In genomic region chr5:146963937-146964278, GRCm38 (mm10) we compare ENCODE assay signal across 8 mouse cellular contexts. TPM values are rescaled to one million over a fixed set of nuclear protein-coding genes. Genes with fewer than 3 reads are reported as not detected.
DNase-seq lines count a peak whose midpoint lies in the region; ATAC-seq and TF ChIP-seq lines count a peak whose summit lies in the region.

No protein-coding gene starts in this region.

- H3K27ac ChIP-seq in heart, embryonic 11.5 days (ENCODE audit: low read depth, low read length) = no peak overlapping the region
- H3K27ac ChIP-seq in hindbrain, embryonic 12.5 days = no peak overlapping the region

- H3K9ac ChIP-seq in heart, embryonic 11.5 days (ENCODE audit: low read depth, low read length) = peak overlapping the region; percentile 91
- H3K9ac ChIP-seq in hindbrain, embryonic 12.5 days = 0 out of 2 replicates have a peak overlapping the region, but pooled peaks have one; percentile 3

- H3K4me2 ChIP-seq in heart, embryonic 11.5 days = peak overlapping the region; percentile 79
- H3K4me2 ChIP-seq in hindbrain, embryonic 12.5 days (replicated peaks) = peak overlapping the region; percentile 44

- H3K4me1 ChIP-seq in heart, embryonic 11.5 days (ENCODE audit: control insufficient read depth, insufficient read depth, low read length) = peaks cover 6% of the 10 kb centered on the region
- H3K4me1 ChIP-seq in G1E (ENCODE audit: insufficient read depth, low read depth, low read length) = peaks cover 21% of the 10 kb centered on the region
- H3K4me1 ChIP-seq in hindbrain, embryonic 12.5 days = peaks cover 9% of the 10 kb centered on the region

- no peak for DNase-seq in heart, adult 9 months (ENCODE audit: low spot score in 2 of 2)
- DNase-seq in G1E (ENCODE audit: low spot score) = no peak
- DNase-seq in frontal cortex, postnatal 14 days (ENCODE audit: low spot score in 2 of 2) = no peak
- no peak for DNase-seq in urinary bladder, postnatal 36 days (ENCODE audit: low spot score in 2 of 2)
- no peak for DNase-seq in adrenal gland, adult (ENCODE audit: inconsistent age in 2 of 2, low spot score in 1 of 2)

- no peak for ATAC-seq in heart, embryonic 11.5 days (replicated peaks; ENCODE audit: insufficient number of reproducible peaks, low FRiP score, low TSS enrichment)
- ATAC-seq in G1E (ENCODE audit: extremely low read depth, insufficient number of reproducible peaks, low FRiP score, poor library complexity, severe bottlenecking) = no peak
- ATAC-seq in hindbrain, embryonic 12.5 days (ENCODE audit: low FRiP score) = peak; percentile 61; the same call in 1 of the 2 replicates
- peak; percentile 9; the same call in 1 of the 2 replicates for ATAC-seq in megakaryocyte-erythroid progenitor cell, adult 5-6 weeks (replicated peaks; ENCODE audit: low FRiP score, low TSS enrichment, poor library complexity, severe bottlenecking)

- no peaks in the 10 kb centered on the region for H3K9me3 ChIP-seq in heart, embryonic 11.5 days (replicated peaks; ENCODE audit: control insufficient read depth, low read length)
- H3K9me3 ChIP-seq in G1E (replicated peaks) = no peaks in the 10 kb centered on the region
- no peaks in the 10 kb centered on the region for H3K9me3 ChIP-seq in hindbrain, embryonic 12.5 days (replicated peaks)

- WGBS in heart, embryonic 11.5 days (ENCODE audit: insufficient replicate concordance) = 56% methylated on average over 8 of the region's 8 CpGs
- 51% methylated on average over 8 of the region's 8 CpGs for WGBS in hindbrain, embryonic 12.5 days

- TF ChIP-seq CTCF in G1E (IDR thresholded peaks at IDR 0.05; ENCODE audit: low read depth, low read length) = no peak

- peak overlapping the region; percentile 90 for H3K4me3 ChIP-seq in heart, embryonic 11.5 days (ENCODE audit: low read depth, low read length)
- H3K4me3 ChIP-seq in G1E (ENCODE audit: low read depth, low read length) = peak overlapping the region; percentile 98
- peak overlapping the region; percentile 90 for H3K4me3 ChIP-seq in hindbrain, embryonic 12.5 days

- H3K36me3 ChIP-seq in heart, embryonic 11.5 days (ENCODE audit: control insufficient read depth, insufficient read depth, low read length) = peaks cover under 1% of the 10 kb centered on the region; the same call in 1 of the 2 replicates
- H3K36me3 ChIP-seq in G1E (replicated peaks) = peaks cover 31% of the 10 kb centered on the region
- peaks cover 5% of the 10 kb centered on the region for H3K36me3 ChIP-seq in hindbrain, embryonic 12.5 days

- H3K27me3 ChIP-seq in heart, embryonic 11.5 days (ENCODE audit: control insufficient read depth, insufficient read depth, low read length) = no peaks in the 10 kb centered on the region; the same call in 1 of the 2 replicates
- H3K27me3 ChIP-seq in G1E (ENCODE audit: insufficient read depth, low read length) = peaks cover 13% of the 10 kb centered on the region
- peaks cover 4% of the 10 kb centered on the region; the same call in 1 of the 2 replicates for H3K27me3 ChIP-seq in hindbrain, embryonic 12.5 days

RNA-seq across cellular contexts. Expression of gene Mtif3, which starts 0.3 kb away (rescaled TPM):
- 20.7 and 23.0 TPM in 2 replicates for polyA plus RNA-seq in heart, embryonic 11.5 days (2014; fragmentation: Nextera tagmentation; extraction: Ambion mirVana)
- 11.5 and 14.4 TPM in 2 replicates for total RNA-seq in G1E (2014; fragmentation: Nextera tagmentation)
- 27.5 and 28.9 TPM in 2 replicates for total RNA-seq in G1E (2017)
- 4.8 and 7.6 TPM in 2 replicates for polyA plus RNA-seq in G1E (2012)
- 23.5 and 24.6 TPM in 2 replicates for polyA plus RNA-seq in hindbrain, embryonic 12.5 days (2016; fragmentation: Nextera tagmentation; extraction: Ambion mirVana)
- total RNA-seq in megakaryocyte-erythroid progenitor cell, adult 5-6 weeks (2014; fragmentation: Nextera tagmentation) = 9.4 and 17.2 TPM in 2 replicates
- total RNA-seq in megakaryocyte-erythroid progenitor cell, adult 5-6 weeks (2017) = 41.2 and 43.1 TPM in 2 replicates

RNA-seq across cellular contexts. Expression of gene Gtf3a, which starts 15.5 kb away (rescaled TPM):
- 89.2 and 98.6 TPM in 2 replicates for polyA plus RNA-seq in heart, embryonic 11.5 days (2014; fragmentation: Nextera tagmentation; extraction: Ambion mirVana)
- 172 and 200 TPM in 2 replicates for total RNA-seq in G1E (2014; fragmentation: Nextera tagmentation)
- total RNA-seq in G1E (2017) = 193 and 222 TPM in 2 replicates
- 214 and 270 TPM in 2 replicates for polyA plus RNA-seq in G1E (2012)
- polyA plus RNA-seq in hindbrain, embryonic 12.5 days (2016; fragmentation: Nextera tagmentation; extraction: Ambion mirVana) = 89.1 and 97.1 TPM in 2 replicates
- total RNA-seq in megakaryocyte-erythroid progenitor cell, adult 5-6 weeks (2014; fragmentation: Nextera tagmentation) = 70.1 and 96.8 TPM in 2 replicates
- 144 and 151 TPM in 2 replicates for total RNA-seq in megakaryocyte-erythroid progenitor cell, adult 5-6 weeks (2017)

Comparison
In these comparisons a context has a peak if more than half of its experiments do, and no peak if none do; other contexts are left out.
1. ATAC-seq: peak in hindbrain, embryonic 12.5 days (single experiment) and megakaryocyte-erythroid progenitor cell, adult 5-6 weeks (single experiment); none in heart, embryonic 11.5 days (single experiment) and G1E (single experiment).
2. Peak in every context shown above with its lines, with median percentiles within 50 percentile points of each other: H3K4me3 ChIP-seq.